Mouse (Mus musculus) midbrain, embryonic 16.5 days (tissue): Measurements from ENCODE around the gene Rfx4. TPM values are rescaled to one million over a fixed set of nuclear protein-coding genes. Genes with fewer than 3 reads are reported as not detected.

Experiments
- ATAC-seq: fragments of 200-750 bp; cut with Nextera tagmentation; 2 replicates; pipeline ENCODE4 v1.8.0; 2017; ENCODE audit warnings: moderate TSS enrichment
- H3K27ac ChIP-seq: fragments of 300-500 bp; sonication (generic); 2 replicates; pipeline ENCODE4 v1.5.1; 2014; ENCODE audit warnings: mild to moderate bottlenecking, low read length, mixed read lengths
- H3K27me3 ChIP-seq: fragments of 300-500 bp; sonication (generic); 2 replicates; pipeline ENCODE4 v1.6.1; 2014; ENCODE audit warnings: low read depth, low read length, mixed read lengths; ENCODE audit not compliant: control insufficient read depth, insufficient read depth
- H3K36me3 ChIP-seq: fragments of 300-500 bp; sonication (generic); 2 replicates; pipeline ENCODE4 v1.6.1; 2014; ENCODE audit warnings: mild to moderate bottlenecking, low read length, moderate library complexity, mixed read lengths; ENCODE audit not compliant: control insufficient read depth, insufficient read depth
- H3K4me1 ChIP-seq: fragments of 300-500 bp; sonication (generic); 2 replicates; pipeline ENCODE4 v1.6.1; 2014; ENCODE audit warnings: mild to moderate bottlenecking, low read length, mixed read lengths; ENCODE audit not compliant: control insufficient read depth, insufficient read depth
- H3K4me2 ChIP-seq: fragments of 300-500 bp; sonication (generic); 2 replicates; pipeline ENCODE4 v1.6.1; 2014; ENCODE audit warnings: mild to moderate bottlenecking, low read length, mixed read lengths
- H3K4me3 ChIP-seq: fragments of 300-500 bp; sonication (generic); 2 replicates; pipeline ENCODE4 v1.5.1; 2014; ENCODE audit warnings: low read depth, mild to moderate bottlenecking, low read length, moderate library complexity, mixed read lengths
- H3K9ac ChIP-seq: fragments of 300-500 bp; sonication (generic); 2 replicates; pipeline ENCODE4 v1.6.1; 2014; ENCODE audit warnings: low read depth, low read length, mixed read lengths
- H3K9me3 ChIP-seq: fragments of 300-500 bp; sonication (generic); replicated peaks from 2 replicates; pipeline ENCODE4 v1.6.1; 2014; ENCODE audit warnings: mild to moderate bottlenecking, low read length, mixed read lengths; ENCODE audit not compliant: control insufficient read depth, poor library complexity, severe bottlenecking
- WGBS: fragments of 180-500 bp; shearing (Covaris S2); extraction: QIAGEN DNeasy Blood & Tissue Kit; methylation state at CpG from one replicate; pipeline ENCODE4 v1.1.7; 2014; 5-methylcytosine and 5-hydroxymethylcytosine counted together
- polyA plus RNA-seq: library from polyadenylated mRNA; unstranded; fragments of >200 nt; fragmentation: Nextera tagmentation; extraction: Ambion mirVana; gene quantifications from 2 replicates; pipeline ENCODE4 v1.2.1, GENCODE M21; 2015

Gene Rfx4
- polyA plus RNA-seq, 1 experiment from 2014 or later: 13.9 TPM

DNA sequence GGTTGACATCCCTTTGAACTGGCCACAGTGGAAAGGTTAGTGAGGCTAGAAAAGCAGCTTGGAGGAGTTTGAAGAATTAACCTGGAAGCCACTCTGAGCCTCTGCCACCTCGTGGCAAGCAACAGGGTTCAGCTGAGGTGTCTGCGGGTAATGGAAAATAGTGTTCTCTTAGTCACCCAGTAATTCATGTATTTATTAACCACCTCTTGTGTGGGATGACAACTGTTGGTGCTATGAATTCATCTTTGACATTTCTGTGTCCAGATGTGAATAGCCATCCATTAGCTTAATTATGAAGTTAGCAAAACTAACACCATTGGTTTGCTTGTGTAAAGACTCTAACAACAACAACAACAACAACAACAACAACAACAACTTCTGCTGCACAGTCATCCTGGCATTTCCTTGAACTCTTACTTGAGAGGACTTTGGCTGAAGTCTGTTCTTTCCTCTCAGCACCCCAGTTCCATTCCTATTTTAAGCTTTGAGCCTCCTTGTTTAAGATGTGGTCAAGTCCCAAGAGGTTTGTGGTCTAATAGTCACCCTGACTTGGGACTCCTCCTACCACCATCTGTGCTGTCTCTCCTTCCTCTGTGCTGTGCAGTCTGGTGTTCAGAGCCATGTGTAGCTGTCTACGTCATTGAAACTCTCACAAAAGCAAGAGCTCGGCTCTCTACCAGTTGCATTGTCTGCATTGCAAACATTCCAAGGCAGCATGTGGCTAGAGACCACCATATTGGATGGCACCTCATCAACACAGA, 60.0 kb downstream of the Rfx4 start:
- no peak for ATAC-seq
- Histone ChIP-seq H3K9me3 (no peaks in the 10 kb centered on the region), H3K9ac (no peak overlapping the region), H3K36me3 (no peaks in the 10 kb centered on the region), H3K27ac (no peak overlapping the region), H3K4me3 (no peak overlapping the region), H3K27me3 (no peaks in the 10 kb centered on the region), H3K4me2 (no peak overlapping the region), H3K4me1 (no peaks in the 10 kb centered on the region)
- 75% methylated on average over 4 of the region's 4 CpGs for WGBS

DNA sequence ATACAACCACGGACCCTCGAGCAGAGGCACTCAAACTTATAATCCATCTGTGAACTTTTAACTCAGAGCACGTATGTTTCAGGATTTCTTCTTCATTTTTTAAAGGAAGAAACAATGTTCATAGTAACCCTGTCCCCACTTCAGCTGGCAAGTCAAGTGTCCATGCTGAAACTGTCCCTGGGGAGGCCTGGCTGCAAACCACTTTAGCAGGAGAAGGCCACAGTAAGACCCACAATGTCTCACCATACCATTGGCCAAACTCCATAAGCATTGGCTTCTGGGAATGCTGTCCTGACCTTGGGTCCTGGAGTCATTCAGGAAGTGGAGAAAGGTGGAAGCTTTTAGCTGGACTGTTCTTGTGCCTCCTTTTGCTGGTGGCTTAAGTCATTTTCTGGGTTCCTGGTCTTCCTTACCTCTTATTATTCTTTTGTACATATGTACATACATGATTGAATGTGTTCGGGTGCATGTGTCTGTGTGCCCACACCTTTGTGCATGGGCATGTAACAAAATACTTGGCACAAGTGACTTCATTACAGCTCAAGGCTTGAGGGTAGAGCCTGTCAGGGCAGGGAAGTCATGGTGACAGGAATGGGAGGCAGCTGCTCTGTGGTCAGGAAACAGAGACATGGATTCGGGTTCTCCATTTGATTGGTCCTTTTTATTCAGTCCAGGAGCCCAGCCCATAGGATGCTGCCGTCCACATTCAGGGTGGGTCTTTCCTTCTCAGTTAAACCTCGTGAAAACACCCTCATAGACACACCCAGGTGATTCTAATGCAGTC, 61.4 kb downstream of the Rfx4 start:
- no peak overlapping the region for H3K4me3 ChIP-seq
- no peak overlapping the region for H3K4me2 ChIP-seq
- H3K27ac ChIP-seq: no peak overlapping the region
- H3K9ac ChIP-seq: no peak overlapping the region
- H3K36me3 ChIP-seq: no peaks in the 10 kb centered on the region
- ATAC-seq: no peak
- no peaks in the 10 kb centered on the region for H3K27me3 ChIP-seq
- WGBS: 91% methylated on average over 7 of the region's 7 CpGs
- no peaks in the 10 kb centered on the region for H3K4me1 ChIP-seq
- H3K9me3 ChIP-seq: no peaks in the 10 kb centered on the region

- H3K4me1 ChIP-seq: peaks cover 5% of the 10 kb centered on the region
- 75% methylated on average over 6 of the region's 6 CpGs for WGBS
- H3K9me3 ChIP-seq: no peaks in the 10 kb centered on the region
- H3K27me3 ChIP-seq: no peaks in the 10 kb centered on the region
- no peak overlapping the region for H3K4me3 ChIP-seq
- H3K36me3 ChIP-seq: no peaks in the 10 kb centered on the region
- no peak overlapping the region for H3K9ac ChIP-seq
- no peak overlapping the region for H3K27ac ChIP-seq
- no peak overlapping the region for H3K4me2 ChIP-seq
- ATAC-seq: no peak
Observed at GRCm38 (mm10) chr10:84819669-84820068, 63.8 kb downstream of the Rfx4 start.

DNA sequence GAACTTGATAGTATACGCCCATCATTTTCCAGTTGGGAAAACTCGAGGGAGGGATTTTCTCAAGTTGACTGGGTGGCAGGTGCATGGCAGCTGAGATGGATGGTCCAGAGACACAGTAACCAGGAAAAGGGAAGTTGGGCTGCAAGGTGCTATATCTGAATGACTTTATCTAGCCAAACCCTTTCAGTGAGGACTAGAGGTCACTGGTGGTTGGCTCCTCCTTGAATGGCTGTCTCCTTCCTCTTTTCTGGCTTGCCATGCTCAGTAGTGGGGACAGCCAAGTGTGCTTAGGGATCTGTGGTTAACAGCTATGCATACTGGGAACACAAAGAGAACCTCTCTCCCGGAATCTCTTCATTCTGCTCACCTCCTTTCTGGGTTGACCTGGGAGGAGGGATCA, 64.4 kb downstream of the Rfx4 start:
- no peak overlapping the region for H3K27ac ChIP-seq
- WGBS: 73% methylated on average over 3 of the region's 3 CpGs
- H3K4me2 ChIP-seq: no peak overlapping the region
- ATAC-seq: no peak
- H3K4me3 ChIP-seq: no peak overlapping the region
- no peak overlapping the region for H3K9ac ChIP-seq
- peaks cover 5% of the 10 kb centered on the region for H3K4me1 ChIP-seq
- no peaks in the 10 kb centered on the region for H3K9me3 ChIP-seq
- no peaks in the 10 kb centered on the region for H3K27me3 ChIP-seq
- H3K36me3 ChIP-seq: no peaks in the 10 kb centered on the region

- peaks cover 5% of the 10 kb centered on the region for H3K4me1 ChIP-seq
- H3K4me3 ChIP-seq: no peak overlapping the region
- H3K4me2 ChIP-seq: no peak overlapping the region
- WGBS: 10% methylated on average over 9 of the region's 9 CpGs
- no peaks in the 10 kb centered on the region for H3K9me3 ChIP-seq
- no peak overlapping the region for H3K27ac ChIP-seq
- H3K36me3 ChIP-seq: no peaks in the 10 kb centered on the region
- H3K27me3 ChIP-seq: no peaks in the 10 kb centered on the region
- ATAC-seq: peak; percentile 64; the same call in 1 of the 2 replicates
- no peak overlapping the region for H3K9ac ChIP-seq
Observed at GRCm38 (mm10) chr10:84822741-84823151, 66.9 kb downstream of the Rfx4 start.

- WGBS: 32% methylated on average over 4 of the region's 4 CpGs
- Histone ChIP-seq H3K9ac (no peak overlapping the region), H3K4me3 (no peak overlapping the region), H3K9me3 (no peaks in the 10 kb centered on the region), H3K27ac (no peak overlapping the region), H3K36me3 (no peaks in the 10 kb centered on the region), H3K27me3 (no peaks in the 10 kb centered on the region), H3K4me1 (peaks cover 5% of the 10 kb centered on the region), H3K4me2 (no peak overlapping the region)
- ATAC-seq: no peak
Observed at GRCm38 (mm10) chr10:84823621-84824020, 67.8 kb downstream of the Rfx4 start.

DNA sequence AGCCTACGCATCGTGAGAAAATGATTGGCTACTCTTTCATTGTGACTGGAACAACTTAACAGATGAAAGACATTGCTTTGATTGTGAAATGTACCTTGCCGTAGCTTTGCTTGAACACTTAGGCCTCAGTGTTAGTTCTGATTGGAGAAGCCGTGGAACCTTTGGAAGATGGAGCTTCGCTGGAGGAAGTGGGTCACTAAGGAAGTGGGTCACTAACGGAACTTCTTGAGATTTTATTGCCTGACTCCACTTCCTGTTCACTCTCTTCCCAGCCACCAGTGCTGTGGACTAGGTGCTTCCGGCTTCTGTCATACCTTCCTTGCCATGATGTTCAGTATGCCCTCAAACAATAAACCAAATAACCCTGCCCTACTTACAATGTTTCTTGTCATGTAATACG, 73.1 kb downstream of the Rfx4 start:
- 94% methylated on average over 8 of the region's 8 CpGs for WGBS
- no peaks in the 10 kb centered on the region for H3K27me3 ChIP-seq
- no peak overlapping the region for H3K4me2 ChIP-seq
- no peaks in the 10 kb centered on the region for H3K36me3 ChIP-seq
- H3K4me1 ChIP-seq: no peaks in the 10 kb centered on the region; the same call in 1 of the 2 replicates
- H3K9ac ChIP-seq: no peak overlapping the region
- no peak overlapping the region for H3K4me3 ChIP-seq
- no peaks in the 10 kb centered on the region for H3K9me3 ChIP-seq
- no peak for ATAC-seq
- no peak overlapping the region for H3K27ac ChIP-seq

DNA sequence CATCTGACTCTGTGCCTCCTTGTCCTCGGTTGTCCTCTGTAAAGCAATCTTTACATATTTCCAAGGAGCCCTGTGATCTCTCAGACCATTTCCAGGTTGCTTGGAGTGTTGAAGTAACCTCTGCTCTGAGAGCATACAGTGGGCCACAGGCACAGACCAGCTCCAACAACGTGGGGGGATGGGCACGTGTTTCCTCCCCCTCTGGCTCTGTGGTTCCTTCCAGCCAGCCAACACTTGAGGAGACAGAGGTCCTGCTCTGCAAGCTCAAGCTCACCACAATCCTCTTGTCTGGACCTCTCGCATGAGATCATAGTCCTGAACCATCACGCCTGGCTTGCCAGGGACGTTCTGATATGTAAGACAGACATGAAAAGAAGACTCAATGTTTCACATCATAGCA, 79.7 kb downstream of the Rfx4 start:
- Histone ChIP-seq H3K36me3 (no peaks in the 10 kb centered on the region), H3K4me1 (no peaks in the 10 kb centered on the region), H3K9ac (no peak overlapping the region), H3K4me2 (no peak overlapping the region), H3K9me3 (no peaks in the 10 kb centered on the region), H3K27me3 (no peaks in the 10 kb centered on the region), H3K4me3 (no peak overlapping the region), H3K27ac (no peak overlapping the region)
- no peak for ATAC-seq
- 79% methylated on average over 6 of the region's 6 CpGs for WGBS

DNA sequence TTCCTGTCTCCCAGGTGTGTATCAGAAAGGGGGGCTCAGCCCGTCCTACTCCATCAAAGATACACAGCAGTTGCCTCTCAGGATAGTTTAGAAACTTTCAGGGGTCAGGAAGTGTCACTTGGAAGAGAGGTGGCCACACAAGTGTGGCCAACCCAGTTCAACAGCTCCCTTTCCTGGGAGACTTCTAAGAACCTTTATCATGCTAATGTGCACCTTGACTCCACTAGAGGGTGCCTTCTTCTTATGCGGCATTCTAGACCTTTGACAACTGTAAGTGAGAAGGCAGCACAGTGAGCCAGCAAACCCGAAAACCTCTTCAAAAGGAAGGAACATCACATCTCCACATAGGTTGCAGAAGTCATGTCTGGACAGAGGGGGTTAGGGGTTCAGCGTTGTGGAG, 80.2 kb downstream of the Rfx4 start:
- no peaks in the 10 kb centered on the region for H3K9me3 ChIP-seq
- no peak overlapping the region for H3K4me2 ChIP-seq
- no peak overlapping the region for H3K4me3 ChIP-seq
- H3K27ac ChIP-seq: no peak overlapping the region
- no peaks in the 10 kb centered on the region for H3K36me3 ChIP-seq
- ATAC-seq: no peak
- 36% methylated on average over 4 of the region's 4 CpGs for WGBS
- H3K4me1 ChIP-seq: no peaks in the 10 kb centered on the region
- H3K9ac ChIP-seq: no peak overlapping the region
- H3K27me3 ChIP-seq: no peaks in the 10 kb centered on the region
